In the genomic region with DNA sequence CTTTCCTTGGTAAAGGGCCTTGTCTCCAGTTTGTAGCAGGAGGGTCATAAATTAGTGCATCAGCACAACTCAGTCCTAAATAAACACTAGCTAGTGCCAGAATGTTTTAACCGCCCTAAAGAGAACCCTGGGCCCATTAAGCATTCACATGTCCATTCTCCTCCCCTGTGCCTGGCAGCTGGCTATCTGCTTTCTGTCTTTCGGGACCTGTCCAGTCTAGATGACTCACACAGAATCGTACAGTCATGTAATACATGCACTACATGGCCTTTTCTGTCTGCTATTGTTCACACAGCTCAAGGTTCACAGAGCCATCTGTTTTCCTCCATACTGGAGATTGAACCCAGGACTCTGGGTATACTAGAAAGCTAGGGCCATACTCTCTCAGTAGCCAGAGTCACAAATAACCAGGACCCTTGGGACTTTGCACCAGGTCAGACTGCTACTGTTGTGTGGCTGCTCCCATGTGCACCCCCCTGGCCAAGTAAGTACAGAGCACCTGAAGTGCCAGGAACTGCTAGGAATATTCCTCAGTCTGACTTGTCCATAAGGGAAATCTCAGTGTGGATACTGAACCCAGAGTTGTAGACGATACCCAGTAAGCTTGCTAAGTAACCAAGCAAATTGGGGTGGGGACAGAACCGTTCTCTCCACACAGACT, we compare ENCODE assay signal across 10 mouse cellular contexts. TPM values are rescaled to one million over a fixed set of nuclear protein-coding genes. Genes with fewer than 3 reads are reported as not detected.
DNase-seq lines count a peak whose midpoint lies in the region; ATAC-seq lines count a peak whose summit lies in the region.
"Had no signal": no experiment of that assay in that cellular context is flagged by ENCODE, and none has a peak within 500 bp of the region (broad histone marks: within the 10 kb centered on the region; RNA-seq: fewer than 3 reads in every experiment).

No protein-coding gene starts in this region.

- H3K27ac ChIP-seq in heart, embryonic 13.5 days (replicated peaks), result no peak overlapping the region
- no peak overlapping the region for H3K27ac ChIP-seq in limb, embryonic 13.5 days
- H3K27ac ChIP-seq: left cerebral cortex, adult 2 months; liver, embryonic 13.5 days had no signal

- 48% methylated on average over 5 of the region's 5 CpGs for WGBS in heart, embryonic 13.5 days
- 64% methylated on average over 5 of the region's 5 CpGs for WGBS in limb, embryonic 13.5 days

- peaks cover 29% of the 10 kb centered on the region for H3K36me3 ChIP-seq in heart, embryonic 13.5 days
- H3K36me3 ChIP-seq in limb, embryonic 13.5 days, result peaks cover 25% of the 10 kb centered on the region

- no peak for DNase-seq in heart, adult 11 months
- DNase-seq in 3T3-L1 (ENCODE audit: low read depth, low spot score) (peak; percentile 80), adipocyte (ENCODE audit: low spot score) (peak; percentile 79)
- DNase-seq in embryo, embryonic 10 days (ENCODE audit: low spot score), result no peak
- no peak for DNase-seq in lung, postnatal 4 days
- DNase-seq in ovary, postnatal 36 days (ENCODE audit: low spot score), result no peak

- H3K4me2 ChIP-seq in heart, embryonic 13.5 days, result no peak overlapping the region
- no peak overlapping the region for H3K4me2 ChIP-seq in limb, embryonic 13.5 days (replicated peaks)
- H3K4me2 ChIP-seq: liver, embryonic 13.5 days had no signal

- no peaks in the 10 kb centered on the region for H3K4me1 ChIP-seq in heart, embryonic 13.5 days
- no peaks in the 10 kb centered on the region for H3K4me1 ChIP-seq in limb, embryonic 13.5 days
- H3K4me1 ChIP-seq: liver, embryonic 13.5 days had no signal

- H3K4me3 ChIP-seq in heart, embryonic 13.5 days, result no peak overlapping the region
- H3K4me3 ChIP-seq in limb, embryonic 13.5 days, result no peak overlapping the region
- H3K4me3 ChIP-seq: left cerebral cortex, adult 2 months; liver, embryonic 13.5 days had no signal

- H3K9me3 ChIP-seq in heart, embryonic 13.5 days, result no peaks in the 10 kb centered on the region
- no peaks in the 10 kb centered on the region for H3K9me3 ChIP-seq in limb, embryonic 13.5 days
- H3K9me3 ChIP-seq: liver, embryonic 13.5 days had no signal

- no peaks in the 10 kb centered on the region for H3K27me3 ChIP-seq in heart, embryonic 13.5 days (replicated peaks)
- no peaks in the 10 kb centered on the region for H3K27me3 ChIP-seq in limb, embryonic 13.5 days
- H3K27me3 ChIP-seq: liver, embryonic 13.5 days had no signal

- 0 out of 2 replicates have a peak overlapping the region, but pooled peaks have one; percentile 25 for H3K9ac ChIP-seq in heart, embryonic 13.5 days
- H3K9ac ChIP-seq in limb, embryonic 13.5 days, result 0 out of 2 replicates have a peak overlapping the region, but pooled peaks have one; percentile 4
- H3K9ac ChIP-seq: liver, embryonic 13.5 days had no signal

- no peak for ATAC-seq in heart, embryonic 13.5 days (ENCODE audit: extremely low read depth, insufficient number of reproducible peaks, low FRiP score, low TSS enrichment)
- ATAC-seq in limb, embryonic 13.5 days (ENCODE audit: low FRiP score, low read depth), result no peak

RNA-seq across cellular contexts. Expression of gene Zbtb49, which starts 23.3 kb away (rescaled TPM):
- 7.2 TPM in 2 replicates for polyA plus RNA-seq in heart, embryonic 13.5 days (2015; fragmentation: Nextera tagmentation; extraction: Ambion mirVana)
- 18.4 and 18.7 TPM in 2 replicates for polyA plus RNA-seq in limb, embryonic 13.5 days (2015; fragmentation: Nextera tagmentation; extraction: Ambion mirVana)

RNA-seq across cellular contexts. Expression of gene Lyar, which starts 23.3 kb away (rescaled TPM):
- 50.6 and 52.3 TPM in 2 replicates for polyA plus RNA-seq in heart, embryonic 13.5 days (2015; fragmentation: Nextera tagmentation; extraction: Ambion mirVana)
- polyA plus RNA-seq in limb, embryonic 13.5 days (2015; fragmentation: Nextera tagmentation; extraction: Ambion mirVana), result 115 and 118 TPM in 2 replicates

RNA-seq across cellular contexts. Expression of gene Nsg1, which starts 37.2 kb away (rescaled TPM):
- 19.5 and 19.9 TPM in 2 replicates for polyA plus RNA-seq in heart, embryonic 13.5 days (2015; fragmentation: Nextera tagmentation; extraction: Ambion mirVana)
- polyA plus RNA-seq in limb, embryonic 13.5 days (2015; fragmentation: Nextera tagmentation; extraction: Ambion mirVana), result 149 and 155 TPM in 2 replicates

Comparison
In these comparisons a context has a peak if more than half of its experiments do, and no peak if none do; other contexts are left out.
1. DNase-seq: peak in 3T3-L1 (single experiment) and adipocyte (single experiment); none in heart, adult 11 months (single experiment), embryo, embryonic 10 days (single experiment), lung, postnatal 4 days (0 of 2) and ovary, postnatal 36 days (single experiment).